Mouse (Mus musculus) adipose tissue, adult 10 weeks (tissue): ENCODE measurements around the gene Ms4a7. TPM values are rescaled to one million over a fixed set of nuclear protein-coding genes. Genes with fewer than 3 reads are reported as not detected.

ENCODE experiments used
- polyA plus RNA-seq: library from polyadenylated mRNA; stranded (reverse); fragments of 350-450 nt; fragmentation: Illumina TruSeq; extraction: RNeasy Lipid Tissue Mini Kit (QIAGEN cat#74804); gene quantifications from one replicate; pipeline ENCODE4 v1.2.3, GENCODE M21; 2014; ENCODE audit warnings: low read depth, low replicate concordance

The Ms4a7 gene
- polyA plus RNA-seq: 9.0 TPM

DNA sequence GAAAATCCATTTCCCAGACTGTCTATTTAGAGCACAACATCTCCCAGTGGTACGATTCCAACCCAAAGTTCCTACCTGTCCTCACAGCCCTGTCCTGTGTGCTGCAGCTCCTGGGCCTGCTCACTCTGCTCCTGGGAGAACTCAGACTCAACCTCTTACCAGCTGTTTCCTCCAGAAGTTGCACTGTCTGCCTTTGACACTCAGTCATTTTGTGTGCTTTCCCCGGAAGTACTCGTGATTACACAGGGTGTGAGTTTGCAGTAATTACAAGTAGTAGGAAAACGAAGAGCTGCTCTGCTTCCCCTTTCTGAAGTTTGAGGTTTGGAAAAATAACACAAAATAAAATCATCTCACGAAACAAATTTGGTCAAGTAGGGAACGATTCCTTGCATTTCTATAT is at the start of gene Ms4a7:
Ms4a7 (minus strand) TSS at position 215 of the 400 bp plus-strand sequence.

DNA sequence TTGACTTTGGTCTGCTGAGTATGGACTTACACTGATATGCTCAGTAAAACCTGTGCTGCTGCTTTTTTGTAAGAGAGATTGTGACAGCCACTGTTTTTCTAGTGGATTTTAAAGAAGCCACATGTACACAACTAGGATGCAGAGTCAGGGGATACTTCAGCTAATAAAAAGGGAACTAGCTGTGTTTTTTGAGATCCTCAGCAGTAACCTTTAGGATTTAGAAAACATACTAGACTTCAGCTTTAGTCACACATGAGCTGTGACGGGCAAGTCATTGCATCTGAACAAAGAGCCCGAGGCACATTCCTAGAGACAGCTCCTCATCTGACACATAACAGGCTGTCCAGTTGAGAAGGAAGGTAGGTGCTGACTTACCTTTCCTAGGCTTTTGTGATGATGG is 39.3 kb upstream of the Ms4a7 start, which contains the start of gene Ms4a4a:
Ms4a4a (plus strand) TSS at position 251 of the 400 bp plus-strand sequence.

DNA sequence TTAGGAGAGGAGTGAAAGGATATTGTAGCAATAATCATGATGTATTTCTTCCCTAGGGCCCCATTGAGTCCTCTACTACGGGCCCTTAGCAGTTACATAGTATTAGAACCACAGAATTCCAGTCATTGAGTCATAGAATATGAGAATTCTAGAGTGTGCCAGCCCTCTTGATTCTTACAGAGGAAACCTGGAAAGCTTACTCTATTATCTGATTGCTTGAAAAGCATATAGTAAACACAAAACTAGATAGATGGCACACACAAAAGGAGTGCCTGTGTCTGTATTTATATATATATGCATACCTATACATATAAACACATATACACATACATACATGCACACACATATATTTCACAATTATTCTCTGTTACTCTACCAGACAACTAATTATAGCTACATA is 21.6 kb downstream of the Ms4a7 start, which contains the start of gene Ms4a14:
Ms4a14 (minus strand) TSS at position 101 of the 400 bp plus-strand sequence.

DNA sequence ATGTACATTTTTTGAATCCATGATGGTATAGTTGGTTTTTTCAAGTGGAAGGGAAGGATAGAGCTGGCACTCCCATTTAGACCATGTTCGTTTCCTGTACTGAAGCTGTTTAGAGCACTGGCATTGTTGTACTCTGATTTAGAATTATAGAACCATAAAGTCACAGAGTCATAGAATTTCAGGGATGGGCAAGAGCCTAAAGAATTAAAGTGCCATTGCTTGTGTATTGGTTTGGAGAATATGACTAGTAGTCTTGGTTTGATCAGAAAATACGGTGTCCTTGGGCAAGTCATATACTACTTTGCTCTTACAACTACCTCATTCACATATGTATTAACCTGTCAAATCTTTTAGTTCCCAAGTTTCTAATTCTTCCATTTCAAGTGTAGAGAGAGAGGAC is 52.2 kb downstream of the Ms4a7 start, which contains the start of gene Ms4a5:
Ms4a5 (minus strand) TSS at position 101 of the 400 bp plus-strand sequence.

Other genes starting within 250 kb of the Ms4a7 start
- 4.1 TPM for gene 1700017D01Rik, start 205.3 kb downstream of the Ms4a7 start, polyA plus RNA-seq
- 3.5 TPM for gene 1700025F22Rik, start 170.8 kb downstream of the Ms4a7 start, polyA plus RNA-seq
- 2.7 TPM for gene Ms4a13, start 139.4 kb downstream of the Ms4a7 start, polyA plus RNA-seq
- gene Ms4a12, start 103.7 kb downstream of the Ms4a7 start, polyA plus RNA-seq: not detected
- gene Ms4a1, start 69.9 kb downstream of the Ms4a7 start, polyA plus RNA-seq: 0.27 TPM
- gene Ms4a5, start 52.3 kb downstream of the Ms4a7 start, polyA plus RNA-seq: 6.4 TPM
- 7.3 TPM for gene Ms4a14, start 21.7 kb downstream of the Ms4a7 start, polyA plus RNA-seq
- 6.6 TPM for gene Ms4a4a, start 39.4 kb upstream of the Ms4a7 start, polyA plus RNA-seq
- 1.2 TPM for gene Ms4a4c, start 68.6 kb upstream of the Ms4a7 start, polyA plus RNA-seq
- gene Ms4a4b, start 107.4 kb upstream of the Ms4a7 start, polyA plus RNA-seq: 4.1 TPM
- 12.9 TPM for gene Ms4a6c, start 133.2 kb upstream of the Ms4a7 start, polyA plus RNA-seq
- 0.84 TPM for gene Gm8369, start 149.8 kb upstream of the Ms4a7 start, polyA plus RNA-seq
- gene Ms4a6b, start 180.4 kb upstream of the Ms4a7 start, polyA plus RNA-seq: 11.3 TPM
- gene Ms4a4d, start 200.7 kb upstream of the Ms4a7 start, polyA plus RNA-seq: 20.0 TPM